Mouse (Mus musculus) limb, embryonic 10.5 days (tissue): Measurements from ENCODE around the gene Ano9. TPM values are rescaled to one million over a fixed set of nuclear protein-coding genes. Genes with fewer than 3 reads are reported as not detected.

Source experiments
- DNase-seq: peaks from one replicate; pipeline ENCODE4 v3.0.0-alpha.2; 2017; ENCODE audit warnings: low spot score
- H3K27ac ChIP-seq: fragments of 300-500 bp; sonication (generic); 2 replicates; pipeline ENCODE4 v1.5.1; 2016; ENCODE audit warnings: mild to moderate bottlenecking
- H3K27me3 ChIP-seq: fragments of 300-500 bp; sonication (generic); 2 replicates; pipeline ENCODE4 v1.6.1; 2016; ENCODE audit warnings: low read depth, mild to moderate bottlenecking; ENCODE audit not compliant: poor library complexity, severe bottlenecking
- H3K36me3 ChIP-seq: fragments of 300-500 bp; sonication (generic); 2 replicates; pipeline ENCODE4 v1.6.1; 2016; ENCODE audit warnings: mild to moderate bottlenecking, moderate library complexity
- H3K4me1 ChIP-seq: fragments of 300-500 bp; sonication (generic); 2 replicates; pipeline ENCODE4 v1.6.1; 2016
- H3K4me3 ChIP-seq: fragments of 300-500 bp; sonication (generic); 2 replicates; pipeline ENCODE4 v1.5.1; 2016; ENCODE audit warnings: mild to moderate bottlenecking, moderate library complexity
- H3K9me3 ChIP-seq: fragments of 300-500 bp; sonication (generic); replicated peaks from 2 replicates; pipeline ENCODE4 v1.6.1; 2016; ENCODE audit warnings: mild to moderate bottlenecking
- WGBS: fragments of 180-500 bp; shearing (Covaris S2); methylation state at CpG from one replicate; pipeline ENCODE4 v1.1.7; 2016; 5-methylcytosine and 5-hydroxymethylcytosine counted together
- polyA plus RNA-seq: library from polyadenylated mRNA; unstranded; fragments of >200 nt; fragmentation: Nextera tagmentation; extraction: Ambion mirVana; gene quantifications from 2 replicates; pipeline ENCODE4 v1.2.1, GENCODE M21; 2016

The Ano9 gene
- polyA plus RNA-seq, 1 experiment from 2014 or later = 0.64 TPM

GRCm38 (mm10) chr7:141070058-141070862 lies 47.3 kb downstream of the Ano9 start:
- peak overlapping the region; percentile 51 for H3K4me3 ChIP-seq
- peaks cover 35% of the 10 kb centered on the region for H3K27me3 ChIP-seq
- H3K4me1 ChIP-seq = peaks cover 30% of the 10 kb centered on the region
- DNase-seq = peak; percentile 87
- WGBS = 2% methylated on average over 51 of the region's 51 CpGs
- no peaks in the 10 kb centered on the region for H3K9me3 ChIP-seq
- peaks cover 37% of the 10 kb centered on the region for H3K36me3 ChIP-seq
- H3K27ac ChIP-seq = peak overlapping the region; percentile 74

- Histone ChIP-seq H3K9me3 (no peaks in the 10 kb centered on the region), H3K27ac (no peak overlapping the region), H3K36me3 (peaks cover 56% of the 10 kb centered on the region), H3K4me3 (no peak overlapping the region), H3K27me3 (peaks cover 35% of the 10 kb centered on the region), H3K4me1 (peaks cover 30% of the 10 kb centered on the region)
- no peak for DNase-seq
- WGBS = 78% methylated on average over 19 of the region's 19 CpGs
These were observed 49.3 kb downstream of the Ano9 start for GRCm38 (mm10) chr7:141068351-141068750.

GRCm38 (mm10) chr7:141064576-141064975 lies 53.0 kb downstream of the Ano9 start:
- peaks cover 65% of the 10 kb centered on the region for H3K36me3 ChIP-seq

GRCm38 (mm10) chr7:141064175-141064574 lies 53.4 kb downstream of the Ano9 start:
- DNase-seq = no peak
- no peaks in the 10 kb centered on the region for H3K9me3 ChIP-seq
- H3K4me1 ChIP-seq = peaks cover 26% of the 10 kb centered on the region
- no peak overlapping the region for H3K4me3 ChIP-seq
- no peak overlapping the region for H3K27ac ChIP-seq
- WGBS = 80% methylated on average over 7 of the region's 7 CpGs
- H3K27me3 ChIP-seq = peaks cover 17% of the 10 kb centered on the region
- H3K36me3 ChIP-seq = peaks cover 65% of the 10 kb centered on the region

More at GRCm38 (mm10) chr7:141064576-141064975, 53.0 kb downstream of the Ano9 start:
- peaks cover 28% of the 10 kb centered on the region for H3K4me1 ChIP-seq
- H3K4me3 ChIP-seq = no peak overlapping the region
- DNase-seq = no peak
- WGBS = 95% methylated on average over 7 of the region's 7 CpGs
- H3K9me3 ChIP-seq = no peaks in the 10 kb centered on the region
- H3K27ac ChIP-seq = no peak overlapping the region
- peaks cover 18% of the 10 kb centered on the region for H3K27me3 ChIP-seq

GRCm38 (mm10) chr7:141063353-141063752 lies 54.3 kb downstream of the Ano9 start:
- H3K36me3 ChIP-seq = peaks cover 62% of the 10 kb centered on the region
- 91% methylated on average over 3 of the region's 3 CpGs for WGBS
- DNase-seq = no peak
- H3K27ac ChIP-seq = no peak overlapping the region
- no peak overlapping the region for H3K4me3 ChIP-seq
- no peaks in the 10 kb centered on the region for H3K9me3 ChIP-seq
- peaks cover 13% of the 10 kb centered on the region for H3K27me3 ChIP-seq
- H3K4me1 ChIP-seq = peaks cover 26% of the 10 kb centered on the region

GRCm38 (mm10) chr7:141062525-141062924 lies 55.1 kb downstream of the Ano9 start:
- Histone ChIP-seq H3K36me3 (peaks cover 54% of the 10 kb centered on the region), H3K27ac (no peak overlapping the region), H3K4me3 (peak overlapping the region; percentile 90; the same call in 1 of the 2 replicates), H3K4me1 (peaks cover 26% of the 10 kb centered on the region), H3K27me3 (0 out of 2 replicates have a peak, but pooled peaks cover 5% of the 10 kb centered on the region), H3K9me3 (no peaks in the 10 kb centered on the region)
- WGBS = 89% methylated on average over 7 of the region's 7 CpGs
- DNase-seq = no peak

GRCm38 (mm10) chr7:141061269-141061692 lies 56.3 kb downstream of the Ano9 start:
- DNase-seq = peak; percentile 73
- H3K27me3 ChIP-seq = 0 out of 2 replicates have a peak, but pooled peaks cover 5% of the 10 kb centered on the region
- peaks cover 53% of the 10 kb centered on the region for H3K36me3 ChIP-seq
- H3K9me3 ChIP-seq = no peaks in the 10 kb centered on the region
- WGBS = under 1% methylated on average over 37 of the region's 37 CpGs
- peaks cover 26% of the 10 kb centered on the region for H3K4me1 ChIP-seq
- peak overlapping the region; percentile 90 for H3K4me3 ChIP-seq
- peak overlapping the region; percentile 98 for H3K27ac ChIP-seq

GRCm38 (mm10) chr7:141060426-141061242 lies 57.0 kb downstream of the Ano9 start, which contains the start of gene B4galnt4:
B4galnt4 (plus strand) TSS chr7:141061104.
- Histone ChIP-seq H3K4me3 (peak within 1 kb of the TSS; percentile 90), H3K9me3 (0 out of 2 replicates have a peak, but pooled peaks cover 2% of the 10 kb centered on the region), H3K36me3 (peaks cover 51% of the 10 kb centered on the region), H3K27ac (peak within 1 kb of the TSS; percentile 98), H3K27me3 (0 out of 2 replicates have a peak, but pooled peaks cover 5% of the 10 kb centered on the region), H3K4me1 (peaks cover 26% of the 10 kb centered on the region)
- 2% methylated on average over 72 of the region's 72 CpGs for WGBS
- peak; percentile 91 for DNase-seq

- H3K36me3 ChIP-seq = peaks cover 44% of the 10 kb centered on the region
- no peak for DNase-seq
- H3K9me3 ChIP-seq = 0 out of 2 replicates have a peak, but pooled peaks cover 2% of the 10 kb centered on the region
- peak overlapping the region; percentile 90 for H3K4me3 ChIP-seq
- peak overlapping the region; percentile 98 for H3K27ac ChIP-seq
- WGBS = 79% methylated on average over 2 of the region's 2 CpGs
- 0 out of 2 replicates have a peak, but pooled peaks cover 5% of the 10 kb centered on the region for H3K27me3 ChIP-seq
- peaks cover 26% of the 10 kb centered on the region for H3K4me1 ChIP-seq
These were observed 57.7 kb downstream of the Ano9 start for GRCm38 (mm10) chr7:141059929-141060328.

GRCm38 (mm10) chr7:141058601-141059341 lies 58.8 kb downstream of the Ano9 start:
- WGBS = 92% methylated on average over 14 of the region's 14 CpGs
- H3K36me3 ChIP-seq = peaks cover 33% of the 10 kb centered on the region

GRCm38 (mm10) chr7:141057541-141057940 lies 60.1 kb downstream of the Ano9 start:
- WGBS = 94% methylated on average over 1 of the region's 1 CpGs
- Histone ChIP-seq H3K4me1 (peaks cover 25% of the 10 kb centered on the region), H3K27me3 (0 out of 2 replicates have a peak, but pooled peaks cover 2% of the 10 kb centered on the region), H3K4me3 (no peak overlapping the region), H3K36me3 (peaks cover 21% of the 10 kb centered on the region), H3K9me3 (0 out of 2 replicates have a peak, but pooled peaks cover 2% of the 10 kb centered on the region), H3K27ac (no peak overlapping the region)
- no peak for DNase-seq

More at GRCm38 (mm10) chr7:141058601-141059341, 58.8 kb downstream of the Ano9 start:
- Histone ChIP-seq H3K27ac (no peak overlapping the region), H3K27me3 (0 out of 2 replicates have a peak, but pooled peaks cover 5% of the 10 kb centered on the region), H3K9me3 (0 out of 2 replicates have a peak, but pooled peaks cover 2% of the 10 kb centered on the region), H3K4me3 (no peak overlapping the region), H3K4me1 (peaks cover 26% of the 10 kb centered on the region)
- no peak for DNase-seq

- no peak overlapping the region for H3K4me3 ChIP-seq
- H3K27ac ChIP-seq = no peak overlapping the region
- 0 out of 2 replicates have a peak, but pooled peaks cover 2% of the 10 kb centered on the region for H3K9me3 ChIP-seq
- H3K36me3 ChIP-seq = peaks cover 19% of the 10 kb centered on the region
- peaks cover 20% of the 10 kb centered on the region for H3K4me1 ChIP-seq
- H3K27me3 ChIP-seq = no peaks in the 10 kb centered on the region
- no peak for DNase-seq
- 92% methylated on average over 6 of the region's 6 CpGs for WGBS
These were observed 60.6 kb downstream of the Ano9 start for GRCm38 (mm10) chr7:141056976-141057375.
